Mouse (Mus musculus): ENCODE measurements around the gene Cap2.

- TF ChIP-seq POLR2A (IDR thresholded peaks at IDR 0.05; ENCODE audit: borderline replicate concordance, extremely low read depth, insufficient read depth, insufficient read length, poor library complexity, severe bottlenecking): no peak
- TF ChIP-seq CTCF (IDR thresholded peaks at IDR 0.05; ENCODE audit: borderline replicate concordance, extremely low read depth, insufficient read depth, insufficient read length): no peak
Observed at GRCm38 (mm10) chr13:46620964-46621757, 119.5 kb downstream of the Cap2 start.
